Mouse (Mus musculus): Measurements from ENCODE around the gene Cyp4f17. TPM values are rescaled to one million over a fixed set of nuclear protein-coding genes. Genes with fewer than 3 reads are reported as not detected.
"Not testable (repeated sequence)": the region's sequence is repeated elsewhere in the genome, so short reads cannot be mapped to it uniquely, and the experiment has no call there.

The Cyp4f17 gene
- polyA plus RNA-seq, 1 experiment, result 2.2 TPM

GRCm38 (mm10) chr17:32483200-32483599, 22.6 kb upstream of the Cyp4f17 start:
- TF ChIP-seq POLR2A (IDR thresholded peaks at IDR 0.05; ENCODE audit: borderline replicate concordance, low read depth, low read length) (no peak), CTCF (IDR thresholded peaks at IDR 0.05; ENCODE audit: low read depth, low read length) (peak; percentile 40; the same call in 1 of the 2 replicates)
- Histone ChIP-seq H3K4me1 (ENCODE audit: control insufficient read depth, insufficient read depth, low read length) (peaks cover 9% of the 10 kb centered on the region; the same call in 1 of the 2 replicates), H3K4me3 (ENCODE audit: insufficient read depth, low read length) (no peak overlapping the region), H3K27ac (ENCODE audit: insufficient read depth, low read depth, low read length) (no peak overlapping the region)

- no peak overlapping the region for H3K4me3 ChIP-seq (ENCODE audit: insufficient read depth, low read length)
- H3K4me1 ChIP-seq (ENCODE audit: control insufficient read depth, insufficient read depth, low read length), result no peaks in the 10 kb centered on the region
- no peak overlapping the region for H3K27ac ChIP-seq (ENCODE audit: insufficient read depth, low read depth, low read length)
- TF ChIP-seq POLR2A (IDR thresholded peaks at IDR 0.05; ENCODE audit: borderline replicate concordance, low read depth, low read length) (no peak), CTCF (IDR thresholded peaks at IDR 0.05; ENCODE audit: low read depth, low read length) (no peak)
These were observed 13.4 kb upstream of the Cyp4f17 start for GRCm38 (mm10) chr17:32492349-32492980.

- Histone ChIP-seq H3K4me1 (ENCODE audit: control insufficient read depth, insufficient read depth, low read length) (no peaks in the 10 kb centered on the region), H3K27ac (ENCODE audit: insufficient read depth, low read depth, low read length) (no peak overlapping the region), H3K4me3 (ENCODE audit: insufficient read depth, low read length) (no peak overlapping the region)
- no peak for TF ChIP-seq CTCF (IDR thresholded peaks at IDR 0.05; ENCODE audit: low read depth, low read length)
- no peak for TF ChIP-seq POLR2A (IDR thresholded peaks at IDR 0.05; ENCODE audit: borderline replicate concordance, low read depth, low read length)
These were observed 11.2 kb upstream of the Cyp4f17 start for GRCm38 (mm10) chr17:32494601-32495000.

GRCm38 (mm10) chr17:32500511-32500910, 5.3 kb upstream of the Cyp4f17 start:
- not testable (repeated sequence) for H3K4me1 ChIP-seq (ENCODE audit: control insufficient read depth, insufficient read depth, low read length); H3K4me3 ChIP-seq (ENCODE audit: insufficient read depth, low read length); H3K27ac ChIP-seq (ENCODE audit: insufficient read depth, low read depth, low read length)

GRCm38 (mm10) chr17:32501051-32501450, 4.8 kb upstream of the Cyp4f17 start:
- Histone ChIP-seq H3K27ac (ENCODE audit: insufficient read depth, low read depth, low read length) (no peak overlapping the region), H3K4me3 (ENCODE audit: insufficient read depth, low read length) (no peak overlapping the region), H3K4me1 (ENCODE audit: control insufficient read depth, insufficient read depth, low read length) (0 out of 2 replicates have a peak, but pooled peaks cover 2% of the 10 kb centered on the region)
- TF ChIP-seq CTCF (IDR thresholded peaks at IDR 0.05; ENCODE audit: low read depth, low read length) (no peak), POLR2A (IDR thresholded peaks at IDR 0.05; ENCODE audit: borderline replicate concordance, low read depth, low read length) (no peak)

- Histone ChIP-seq H3K27ac (ENCODE audit: insufficient read depth, low read depth, low read length) (no peak overlapping the region), H3K4me3 (ENCODE audit: insufficient read depth, low read length) (no peak overlapping the region), H3K4me1 (ENCODE audit: control insufficient read depth, insufficient read depth, low read length) (0 out of 2 replicates have a peak, but pooled peaks cover 2% of the 10 kb centered on the region)
- no peak for TF ChIP-seq POLR2A (IDR thresholded peaks at IDR 0.05; ENCODE audit: borderline replicate concordance, low read depth, low read length)
- TF ChIP-seq CTCF (IDR thresholded peaks at IDR 0.05; ENCODE audit: low read depth, low read length), result no peak
These were observed 2.7 kb upstream of the Cyp4f17 start for GRCm38 (mm10) chr17:32503111-32503510.

- no peak overlapping the region for H3K27ac ChIP-seq (ENCODE audit: insufficient read depth, low read depth, low read length)
- H3K4me1 ChIP-seq (ENCODE audit: control insufficient read depth, insufficient read depth, low read length), result 0 out of 2 replicates have a peak, but pooled peaks cover 2% of the 10 kb centered on the region
- TF ChIP-seq POLR2A (IDR thresholded peaks at IDR 0.05; ENCODE audit: borderline replicate concordance, low read depth, low read length), result no peak
- TF ChIP-seq CTCF (IDR thresholded peaks at IDR 0.05; ENCODE audit: low read depth, low read length), result no peak
- no peak overlapping the region for H3K4me3 ChIP-seq (ENCODE audit: insufficient read depth, low read length)
These were observed 937 bp downstream of the Cyp4f17 start for GRCm38 (mm10) chr17:32506729-32507245.

GRCm38 (mm10) chr17:32516126-32516525, 10.3 kb downstream of the Cyp4f17 start:
- peaks cover 8% of the 10 kb centered on the region for H3K4me1 ChIP-seq (ENCODE audit: control insufficient read depth, insufficient read depth, low read length)
- no peak for TF ChIP-seq POLR2A (IDR thresholded peaks at IDR 0.05; ENCODE audit: borderline replicate concordance, low read depth, low read length)
- no peak for TF ChIP-seq CTCF (IDR thresholded peaks at IDR 0.05; ENCODE audit: low read depth, low read length)
- H3K27ac ChIP-seq (ENCODE audit: insufficient read depth, low read depth, low read length), result no peak overlapping the region
- no peak overlapping the region for H3K4me3 ChIP-seq (ENCODE audit: insufficient read depth, low read length)

- Histone ChIP-seq H3K4me3 (ENCODE audit: insufficient read depth, low read length) (no peak overlapping the region), H3K27ac (ENCODE audit: insufficient read depth, low read depth, low read length) (no peak overlapping the region), H3K4me1 (ENCODE audit: control insufficient read depth, insufficient read depth, low read length) (peaks cover 10% of the 10 kb centered on the region)
- no peak for TF ChIP-seq CTCF (IDR thresholded peaks at IDR 0.05; ENCODE audit: low read depth, low read length)
- no peak for TF ChIP-seq POLR2A (IDR thresholded peaks at IDR 0.05; ENCODE audit: borderline replicate concordance, low read depth, low read length)
These were observed 16.1 kb downstream of the Cyp4f17 start for GRCm38 (mm10) chr17:32521981-32522380.

- peaks cover 10% of the 10 kb centered on the region for H3K4me1 ChIP-seq (ENCODE audit: control insufficient read depth, insufficient read depth, low read length)
- no peak overlapping the region for H3K27ac ChIP-seq (ENCODE audit: insufficient read depth, low read depth, low read length)
- no peak for TF ChIP-seq CTCF (IDR thresholded peaks at IDR 0.05; ENCODE audit: low read depth, low read length)
- TF ChIP-seq POLR2A (IDR thresholded peaks at IDR 0.05; ENCODE audit: borderline replicate concordance, low read depth, low read length), result no peak
- no peak overlapping the region for H3K4me3 ChIP-seq (ENCODE audit: insufficient read depth, low read length)
These were observed 16.5 kb downstream of the Cyp4f17 start for GRCm38 (mm10) chr17:32522386-32522785.

All from bone marrow macrophage, adult 2 months (primary cell).